Mouse (Mus musculus) MEL (cell line): ENCODE measurements around the gene Bcas3. TPM values are rescaled to one million over a fixed set of nuclear protein-coding genes. Genes with fewer than 3 reads are reported as not detected.

Experiments
- DNase-seq: peaks from one replicate; pipeline ENCODE4 v3.0.0; 2011; ENCODE audit warnings: low read depth, low spot score
- H3K27ac ChIP-seq: 2 replicates; pipeline ENCODE4 v1.5.1; 2012; ENCODE audit warnings: low read depth, mild to moderate bottlenecking, control low read depth, low read length, moderate library complexity; ENCODE audit not compliant: control insufficient read depth
- H3K27me3 ChIP-seq, 2 experiments: fragments of 150-350 bp in 1 of 2; sonication (generic) in 1 of 2; 2 replicates each; pipeline ENCODE4 v1.6.1; 2012; ENCODE audit warnings: low read length in 2 of 2, mild to moderate bottlenecking in 2 of 2, improper control_type of control experiment in 1 of 2, moderate library complexity in 1 of 2; ENCODE audit not compliant: insufficient read depth in 2 of 2, control insufficient read depth in 1 of 2
- H3K36me3 ChIP-seq, 2 experiments: 2 replicates each; pipeline ENCODE4 v1.6.1; 2012 to 2014; ENCODE audit warnings: low read length in 2 of 2, improper control_type of control experiment in 1 of 2, inconsistent platforms in 1 of 2, mild to moderate bottlenecking in 1 of 2; ENCODE audit not compliant: insufficient read depth in 2 of 2, control insufficient read depth in 1 of 2
- H3K4me1 ChIP-seq, 2 experiments: fragments of 150-350 bp in 1 of 2; sonication (generic) in 1 of 2; 2 replicates each; pipeline ENCODE4 v1.6.1; 2012; ENCODE audit warnings: low read length in 2 of 2, improper control_type of control experiment in 1 of 2, mild to moderate bottlenecking in 1 of 2; ENCODE audit not compliant: insufficient read depth in 2 of 2, control insufficient read depth in 1 of 2
- H3K4me3 ChIP-seq, 2 experiments: fragments of 150-350 bp in 1 of 2; sonication (generic) in 1 of 2; 2 replicates each; pipeline ENCODE4 v1.5.1; 2012; ENCODE audit warnings: low read depth in 2 of 2, low read length in 2 of 2, mild to moderate bottlenecking in 2 of 2, moderate library complexity in 2 of 2, control low read depth in 1 of 2, improper control_type of control experiment in 1 of 2; ENCODE audit not compliant: control insufficient read depth in 1 of 2, insufficient read depth in 1 of 2
- H3K79me2 ChIP-seq: 2 replicates; pipeline ENCODE4 v1.6.1; 2012; ENCODE audit warnings: mild to moderate bottlenecking, low read length, moderate library complexity; ENCODE audit not compliant: control insufficient read depth, poor library complexity, insufficient read depth
- H3K9ac ChIP-seq: 2 replicates; pipeline ENCODE4 v1.6.1; 2012; ENCODE audit warnings: low read depth, mild to moderate bottlenecking, control low read depth, low read length, moderate library complexity; ENCODE audit not compliant: control insufficient read depth, poor library complexity, severe bottlenecking
- H3K9me3 ChIP-seq: fragments of 150-350 bp; sonication (generic); replicated peaks from 2 replicates; pipeline ENCODE4 v1.6.1; 2012; ENCODE audit warnings: mild to moderate bottlenecking, low read length, improper control_type of control experiment, moderate library complexity; ENCODE audit not compliant: insufficient read depth
- CHD1 ChIP-seq: IDR thresholded peaks from 2 replicates; pipeline ENCODE4 v1.6.1; 2012; ENCODE audit warnings: low read depth, mild to moderate bottlenecking, inconsistent platforms, low read length, improper control_type of control experiment
- CHD2 ChIP-seq: IDR thresholded peaks from 2 replicates; pipeline ENCODE4 v1.6.1; 2011; ENCODE audit warnings: low read length, improper control_type of control experiment
- ELF1 ChIP-seq: IDR thresholded peaks from 2 replicates; pipeline ENCODE4 v1.6.1; 2014; ENCODE audit warnings: low read depth, mild to moderate bottlenecking, inconsistent platforms, low read length, improper control_type of control experiment, moderate library complexity
- EP300 ChIP-seq, 2 experiments: IDR thresholded peaks; 2 replicates each; pipeline ENCODE4 v1.6.1; 2011; ENCODE audit warnings: improper control_type of control experiment in 2 of 2, low read length in 2 of 2, low read depth in 1 of 2, mild to moderate bottlenecking in 1 of 2
- ETS1 ChIP-seq: IDR thresholded peaks from 2 replicates; pipeline ENCODE4 v1.6.1; 2012; ENCODE audit warnings: low read depth, mild to moderate bottlenecking, inconsistent platforms, low read length, improper control_type of control experiment, moderate library complexity
- GABPA ChIP-seq: IDR thresholded peaks from 2 replicates; pipeline ENCODE4 v1.6.1; 2012; ENCODE audit warnings: low read depth, mild to moderate bottlenecking, inconsistent platforms, low read length, improper control_type of control experiment, moderate library complexity
- KAT2A ChIP-seq: conservative IDR thresholded peaks from 2 replicates; pipeline ENCODE4 v1.6.1; 2012; ENCODE audit warnings: low read depth, low read length, improper control_type of control experiment, inconsistent platforms
- MAFK ChIP-seq: IDR thresholded peaks from 2 replicates; pipeline ENCODE4 v1.6.1; 2011; ENCODE audit warnings: low read depth, mild to moderate bottlenecking, low read length, improper control_type of control experiment, borderline replicate concordance
- MEF2A ChIP-seq: IDR thresholded peaks from 2 replicates; pipeline ENCODE4 v1.6.1; 2014; ENCODE audit warnings: low read depth, mild to moderate bottlenecking, inconsistent platforms, low read length, improper control_type of control experiment; ENCODE audit not compliant: poor library complexity, insufficient replicate concordance, severe bottlenecking; ENCODE audit errors: extremely low read depth
- MYC ChIP-seq: IDR thresholded peaks from 2 replicates; pipeline ENCODE4 v1.6.1; 2011; ENCODE audit warnings: low read depth, mild to moderate bottlenecking, low read length, improper control_type of control experiment, moderate library complexity
- NRF1 ChIP-seq: IDR thresholded peaks from 2 replicates; pipeline ENCODE4 v1.6.1; 2014; ENCODE audit warnings: low read depth, mild to moderate bottlenecking, inconsistent platforms, low read length, improper control_type of control experiment, moderate library complexity; ENCODE audit not compliant: poor library complexity, insufficient read depth, severe bottlenecking
- POLR2A ChIP-seq, 2 experiments: IDR thresholded peaks; 2 replicates each; pipeline ENCODE4 v1.6.1; 2011 to 2012; ENCODE audit warnings: low read length in 2 of 2, mild to moderate bottlenecking in 2 of 2, control low read depth in 1 of 2, improper control_type of control experiment in 1 of 2, low read depth in 1 of 2, moderate library complexity in 1 of 2; ENCODE audit not compliant: control insufficient read depth in 1 of 2, insufficient read depth in 1 of 2, poor library complexity in 1 of 2
- POLR2AphosphoS2 ChIP-seq: IDR thresholded peaks from 2 replicates; pipeline ENCODE4 v1.6.1; 2011; ENCODE audit warnings: low read length, improper control_type of control experiment
- RCOR1 ChIP-seq: IDR thresholded peaks from 2 replicates; pipeline ENCODE4 v1.6.1; 2012; ENCODE audit warnings: low read depth, mild to moderate bottlenecking, inconsistent platforms, low read length, improper control_type of control experiment
- SIN3A ChIP-seq: IDR thresholded peaks from 2 replicates; pipeline ENCODE4 v1.6.1; 2012; ENCODE audit warnings: low read length, improper control_type of control experiment, inconsistent platforms
- SMC3 ChIP-seq: IDR thresholded peaks from 2 replicates; pipeline ENCODE4 v1.6.1; 2011; ENCODE audit warnings: low read depth, low read length, improper control_type of control experiment
- TBP ChIP-seq: IDR thresholded peaks from 2 replicates; pipeline ENCODE4 v1.8.0; 2011; ENCODE audit warnings: low read depth, low read length, improper control_type of control experiment
- TCF12 ChIP-seq: IDR thresholded peaks from 2 replicates; pipeline ENCODE4 v1.6.1; 2014; ENCODE audit warnings: low read depth, mild to moderate bottlenecking, inconsistent platforms, low read length, improper control_type of control experiment, moderate library complexity
- USF1 ChIP-seq: IDR thresholded peaks from 2 replicates; pipeline ENCODE4 v1.6.1; 2014; ENCODE audit warnings: low read depth, mild to moderate bottlenecking, inconsistent platforms, low read length, improper control_type of control experiment, moderate library complexity
- ZKSCAN1 ChIP-seq: IDR thresholded peaks from 2 replicates; pipeline ENCODE4 v1.6.1; 2012; ENCODE audit warnings: low read depth, mild to moderate bottlenecking, inconsistent platforms, low read length, improper control_type of control experiment, moderate library complexity
- polyA plus RNA-seq, 2 experiments: library from polyadenylated mRNA; stranded (reverse) in 1 of 2; unstranded in 1 of 2; fragments of >175 nt in 1 of 2; fragments of >200 nt in 1 of 2; gene quantifications; 2 replicates each; pipeline versions ENCODE4 v1.2.1 to v1.2.4; 2012; ENCODE audit warnings: low replicate concordance in 2 of 2, low read depth in 1 of 2; ENCODE audit not compliant: insufficient read length in 2 of 2, insufficient read depth in 1 of 2, missing spikeins in 1 of 2
- total RNA-seq: library from RNA; depleted of rRNA; stranded (reverse); fragments of 300-350 nt; gene quantifications from 2 replicates; pipeline ENCODE4 v1.2.3, GENCODE M21; 2012

Gene Bcas3
- total and polyA plus RNA-seq, 3 experiments, result 8.6 to 14.7 TPM; not detected in 1

DNA sequence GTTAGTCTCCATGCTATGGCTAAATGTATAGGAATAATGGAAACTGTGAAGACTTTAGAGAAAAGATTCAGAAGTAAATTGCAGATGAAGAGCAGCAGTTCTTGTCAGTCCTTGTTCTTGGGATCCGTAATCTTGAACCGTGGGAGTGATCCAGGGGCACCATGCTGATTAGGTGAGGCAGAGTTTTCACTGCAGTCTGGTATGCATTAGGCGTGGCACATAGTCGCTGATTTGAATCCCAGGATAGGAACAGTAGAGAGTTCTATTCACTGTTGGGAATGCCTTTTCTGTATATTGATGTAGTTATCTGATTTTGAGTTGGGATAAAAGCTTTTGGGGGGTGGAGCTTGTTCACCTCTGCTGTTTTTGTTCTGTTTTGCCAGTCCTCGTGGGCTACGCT, 74.4 kb downstream of the Bcas3 start:
- Histone ChIP-seq H3K27ac (no peak overlapping the region), H3K9me3 (no peaks in the 10 kb centered on the region), H3K36me3 (no peaks in the 10 kb centered on the region), H3K4me1 (no peaks in the 10 kb centered on the region), H3K79me2 (no peaks in the 10 kb centered on the region), H3K27me3 (no peaks in the 10 kb centered on the region), H3K9ac (no peak overlapping the region), H3K4me3 (no peak overlapping the region)
- DNase-seq, result no peak
- TF ChIP-seq POLR2AphosphoS2, result no peak
- TF ChIP-seq RCOR1, result no peak
- TF ChIP-seq MYC, result no peak
- no peak for TF ChIP-seq POLR2A (IDR thresholded peaks at IDR 0.05; ENCODE audit: control insufficient read depth in 1 of 2, insufficient read depth in 1 of 2, low read depth in 1 of 2, low read length in 2 of 2, poor library complexity in 1 of 2)
- no peak for TF ChIP-seq MAFK
- no peak for TF ChIP-seq CHD2

DNA sequence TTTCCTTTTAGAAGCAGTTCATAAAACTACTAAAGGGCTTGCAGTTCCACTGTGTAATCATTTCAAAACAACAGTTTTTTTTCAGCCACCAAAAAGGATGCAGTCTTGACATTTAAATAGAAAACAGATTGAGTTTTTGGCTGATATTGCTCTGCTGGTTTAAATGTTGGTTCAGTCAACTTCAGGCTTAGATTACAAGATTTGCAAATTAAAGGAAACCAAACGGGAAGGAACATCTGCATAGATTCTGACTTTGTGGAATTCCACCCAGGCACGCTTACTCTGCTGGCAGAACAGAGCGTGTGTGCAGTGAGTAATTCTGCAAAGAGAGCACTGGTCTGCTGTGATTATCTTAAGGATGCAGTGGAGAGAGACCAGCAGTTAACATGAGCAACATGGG, 75.3 kb downstream of the Bcas3 start:
- no peak overlapping the region for H3K4me3 ChIP-seq
- H3K36me3 ChIP-seq, result no peaks in the 10 kb centered on the region
- no peak for DNase-seq
- no peaks in the 10 kb centered on the region for H3K9me3 ChIP-seq
- no peaks in the 10 kb centered on the region for H3K79me2 ChIP-seq
- no peaks in the 10 kb centered on the region for H3K4me1 ChIP-seq
- TF ChIP-seq ETS1 (no peak), ZKSCAN1 (no peak), USF1 (no peak), EP300 (IDR thresholded peaks at IDR 0.05; ENCODE audit: low read depth in 1 of 2, low read length in 2 of 2) (no peak), KAT2A (no peak), NRF1 (no peak), ELF1 (no peak), TBP (no peak), GABPA (no peak), SIN3A (no peak), MEF2A (no peak), TCF12 (no peak), MYC (no peak), SMC3 (no peak), CHD1 (no peak)
- H3K27me3 ChIP-seq, result no peaks in the 10 kb centered on the region
- no peak overlapping the region for H3K9ac ChIP-seq
- H3K27ac ChIP-seq, result no peak overlapping the region
